Mouse (Mus musculus) E14TG2a.4 (cell line): ENCODE results near the gene Cops9.

Source experiments
- H3K27me3 ChIP-seq: 2 replicates; pipeline ENCODE4 v1.6.1; 2014; ENCODE audit warnings: low read length, control low read depth; ENCODE audit not compliant: insufficient read depth
- H3K36me3 ChIP-seq: 2 replicates; pipeline ENCODE4 v1.6.1; 2014; ENCODE audit warnings: low read length, control low read depth; ENCODE audit not compliant: insufficient read depth
- H3K4me1 ChIP-seq: replicated peaks from 2 replicates; pipeline ENCODE4 v1.6.1; 2014; ENCODE audit warnings: low read depth, low read length, control low read depth
- H3K4me3 ChIP-seq: replicated peaks from 2 replicates; pipeline ENCODE4 v1.5.1; 2014; ENCODE audit warnings: mild to moderate bottlenecking, low read length
- H3K9me3 ChIP-seq: 2 replicates; pipeline ENCODE4 v1.6.1; 2014; ENCODE audit warnings: low read length, control low read depth
- CTCF ChIP-seq: conservative IDR thresholded peaks from 2 replicates; pipeline ENCODE4 v1.5.1; 2014; ENCODE audit warnings: low read length
- NANOG ChIP-seq: IDR thresholded peaks from 2 replicates; pipeline ENCODE4 v1.6.1; 2014; ENCODE audit warnings: borderline replicate concordance, low read length, mixed read lengths
- POU5F1 ChIP-seq: IDR thresholded peaks from 2 replicates; pipeline ENCODE4 v1.6.1; 2014; ENCODE audit warnings: low read length, borderline replicate concordance

Gene Cops9

DNA sequence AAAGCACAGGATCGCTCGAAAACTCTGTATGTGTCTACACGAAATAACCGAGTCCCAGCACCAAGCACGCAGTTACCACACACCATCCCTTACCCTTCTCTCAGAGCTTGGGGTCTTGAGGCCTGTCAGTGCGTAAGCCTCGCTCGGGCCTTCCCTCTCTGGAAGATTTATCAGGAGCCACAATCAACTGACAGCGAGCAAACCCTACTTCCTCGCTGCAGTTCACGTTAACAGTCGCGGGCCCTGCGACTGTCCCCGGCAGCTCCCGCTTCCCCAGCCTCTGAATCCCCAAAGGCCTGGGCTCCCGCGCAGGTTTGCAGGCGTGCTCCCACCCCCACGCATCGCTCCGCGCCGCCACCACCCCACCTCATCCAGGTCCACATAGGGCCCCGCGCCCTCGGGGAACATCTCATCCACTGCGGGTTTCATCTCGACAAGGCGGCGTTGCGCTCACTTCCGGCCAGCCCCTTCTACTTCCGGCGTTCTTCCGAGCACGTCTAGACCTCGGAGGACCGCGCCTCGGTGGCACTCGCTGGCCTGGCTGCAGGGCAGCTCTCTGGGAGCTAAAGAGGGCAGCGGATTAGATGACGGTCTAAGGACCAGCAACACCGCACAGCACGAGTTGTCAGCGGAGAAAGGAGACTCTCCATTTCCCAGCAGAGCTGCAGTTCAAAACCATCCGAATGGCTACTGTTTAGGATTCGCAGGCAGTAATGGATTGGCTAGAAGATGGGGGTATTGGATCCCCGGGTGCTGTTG is at the start of gene Cops9:
Gene Cops9 (minus strand): TSS at position 472 of the 759 bp plus-strand sequence.
- no peak for TF ChIP-seq NANOG
- no peak for TF ChIP-seq POU5F1
- TF ChIP-seq CTCF = no peak
- peaks cover 15% of the 10 kb centered on the region for H3K27me3 ChIP-seq
- no peaks in the 10 kb centered on the region for H3K9me3 ChIP-seq
- H3K36me3 ChIP-seq = peaks cover 34% of the 10 kb centered on the region
- peak within 1 kb of the TSS; percentile 92 for H3K4me3 ChIP-seq
- peaks cover 37% of the 10 kb centered on the region for H3K4me1 ChIP-seq

DNA sequence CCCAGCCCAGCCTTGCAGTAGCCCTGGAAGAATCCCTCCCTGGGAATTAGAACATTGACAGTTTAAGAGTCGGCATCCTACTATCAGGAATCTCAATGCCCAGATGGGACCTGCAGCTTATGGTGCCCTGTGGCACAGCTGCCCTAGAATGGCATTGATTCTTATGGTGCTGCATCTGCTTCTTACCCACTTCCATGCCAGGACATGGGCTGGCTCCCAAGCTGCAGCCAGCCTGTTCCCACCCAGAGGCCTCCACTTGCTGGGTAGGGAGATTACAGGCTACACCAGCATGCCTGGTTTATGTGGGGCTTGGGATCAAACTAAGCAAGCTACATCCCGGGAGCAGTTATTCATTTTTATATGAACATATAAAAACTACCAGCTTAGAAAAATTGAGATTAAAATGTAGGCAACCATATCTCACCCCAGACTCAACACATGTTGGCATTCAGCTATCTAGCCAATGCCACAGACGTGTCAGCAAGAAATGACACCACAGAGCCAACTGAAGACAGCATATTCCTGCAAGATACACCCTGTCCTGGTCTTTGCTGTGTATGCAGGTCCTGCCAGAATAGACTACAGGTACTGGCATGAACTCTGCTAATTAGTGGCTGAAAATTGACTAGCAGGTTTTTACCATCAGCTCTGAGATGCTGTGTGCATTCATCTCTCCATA is 49.5 kb upstream of the Cops9 start:
- H3K36me3 ChIP-seq = no peaks in the 10 kb centered on the region
- TF ChIP-seq NANOG (no peak), POU5F1 (no peak), CTCF (no peak)
- H3K9me3 ChIP-seq = no peaks in the 10 kb centered on the region
- H3K4me1 ChIP-seq = 0 out of 2 replicates have a peak, but pooled peaks cover 2% of the 10 kb centered on the region
- H3K4me3 ChIP-seq = no peak overlapping the region
- peaks cover 5% of the 10 kb centered on the region; the same call in 1 of the 2 replicates for H3K27me3 ChIP-seq

DNA sequence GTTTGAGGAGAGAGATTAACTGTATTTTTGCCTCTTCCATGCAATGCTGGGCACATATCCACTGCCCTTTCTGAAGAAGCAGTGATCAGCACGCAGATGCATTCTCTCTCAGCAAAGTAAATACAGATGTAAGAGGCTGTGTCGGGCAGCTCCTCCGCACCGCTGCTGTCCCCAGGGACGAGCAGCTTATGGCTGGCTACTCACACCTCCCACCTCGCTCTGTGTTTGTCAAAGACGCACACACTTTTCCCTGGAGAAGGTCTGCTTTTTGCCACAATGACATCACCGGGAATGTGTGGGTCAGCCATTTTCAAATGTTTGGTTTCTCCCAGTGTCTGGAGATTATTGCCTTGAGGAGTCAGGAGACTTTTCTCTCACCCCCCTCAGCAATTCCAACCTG is 45.2 kb upstream of the Cops9 start:
- TF ChIP-seq POU5F1 (no peak), CTCF (no peak), NANOG (no peak)
- H3K4me1 ChIP-seq = peaks cover 6% of the 10 kb centered on the region
- H3K4me3 ChIP-seq = no peak overlapping the region
- H3K36me3 ChIP-seq = no peaks in the 10 kb centered on the region
- H3K9me3 ChIP-seq = no peaks in the 10 kb centered on the region
- H3K27me3 ChIP-seq = peaks cover 7% of the 10 kb centered on the region; the same call in 1 of the 2 replicates

DNA sequence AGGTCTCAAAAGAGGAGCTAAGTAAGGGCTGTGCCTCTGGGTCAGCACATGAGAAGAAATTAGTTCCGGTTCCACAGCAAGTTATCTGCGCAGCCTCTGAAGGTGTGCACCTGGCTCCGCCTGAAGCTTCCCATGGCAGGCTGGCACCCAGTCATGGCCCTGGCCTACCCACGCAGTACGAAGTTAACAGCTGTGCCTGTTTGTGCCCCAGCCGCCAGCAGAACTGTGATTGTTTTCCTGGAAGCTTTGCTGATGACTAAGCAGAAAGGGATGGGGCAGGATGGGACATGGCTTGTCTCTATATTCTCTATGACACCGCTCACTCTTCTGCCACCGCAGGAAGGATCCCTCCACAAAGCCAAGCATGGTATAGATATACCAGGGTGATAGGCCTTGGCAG is 41.4 kb upstream of the Cops9 start:
- no peaks in the 10 kb centered on the region for H3K36me3 ChIP-seq
- no peak for TF ChIP-seq CTCF
- no peak for TF ChIP-seq NANOG
- TF ChIP-seq POU5F1 = no peak
- peaks cover 6% of the 10 kb centered on the region for H3K4me1 ChIP-seq
- H3K9me3 ChIP-seq = no peaks in the 10 kb centered on the region
- H3K27me3 ChIP-seq = peaks cover 6% of the 10 kb centered on the region; the same call in 1 of the 2 replicates
- H3K4me3 ChIP-seq = peak overlapping the region; percentile 39

- H3K4me3 ChIP-seq = no peak overlapping the region
- TF ChIP-seq CTCF = no peak
- H3K9me3 ChIP-seq = peaks cover 7% of the 10 kb centered on the region
- no peaks in the 10 kb centered on the region for H3K36me3 ChIP-seq
- peaks cover 8% of the 10 kb centered on the region; the same call in 1 of the 2 replicates for H3K27me3 ChIP-seq
- H3K4me1 ChIP-seq = peaks cover 6% of the 10 kb centered on the region
These were observed 39.2 kb upstream of the Cops9 start for GRCm38 (mm10) chr1:92680668-92681603.

GRCm38 (mm10) chr1:92678757-92679156 is 37.0 kb upstream of the Cops9 start:
- peaks cover 13% of the 10 kb centered on the region for H3K9me3 ChIP-seq
- H3K27me3 ChIP-seq = peaks cover 19% of the 10 kb centered on the region
- TF ChIP-seq POU5F1 (no peak), NANOG (no peak)
- H3K4me1 ChIP-seq = peaks cover 5% of the 10 kb centered on the region
- H3K36me3 ChIP-seq = no peaks in the 10 kb centered on the region
- H3K4me3 ChIP-seq = no peak overlapping the region

DNA sequence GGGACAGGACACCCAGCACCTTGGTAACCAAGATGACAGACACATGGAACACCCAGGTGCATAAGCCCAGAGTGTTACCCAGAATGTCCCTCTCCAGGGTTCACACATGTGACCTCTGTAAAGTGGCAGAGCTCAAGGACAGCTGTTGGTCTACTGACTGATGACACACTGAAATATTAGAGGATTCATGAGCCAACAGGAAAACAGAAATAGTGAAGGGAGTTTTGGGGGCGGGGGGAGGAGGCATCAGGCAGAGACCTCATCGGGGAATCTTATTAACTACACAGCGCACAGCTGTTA is 34.8 kb upstream of the Cops9 start:
- Histone ChIP-seq H3K36me3 (no peaks in the 10 kb centered on the region), H3K4me1 (no peaks in the 10 kb centered on the region)
- TF ChIP-seq POU5F1 = no peak
- TF ChIP-seq CTCF = no peak
- no peak for TF ChIP-seq NANOG

GRCm38 (mm10) chr1:92675932-92676675 is 34.3 kb upstream of the Cops9 start:
- peaks cover 13% of the 10 kb centered on the region for H3K9me3 ChIP-seq
- TF ChIP-seq NANOG (no peak), CTCF (no peak), POU5F1 (no peak)
- H3K36me3 ChIP-seq = no peaks in the 10 kb centered on the region
- no peak overlapping the region for H3K4me3 ChIP-seq
- peaks cover 18% of the 10 kb centered on the region for H3K27me3 ChIP-seq
- no peaks in the 10 kb centered on the region for H3K4me1 ChIP-seq

More for the DNA sequence above, 34.8 kb upstream of the Cops9 start:
- Histone ChIP-seq H3K9me3 (peaks cover 13% of the 10 kb centered on the region), H3K4me3 (no peak overlapping the region), H3K27me3 (peaks cover 18% of the 10 kb centered on the region)
